Mouse (Mus musculus) Muller cell, postnatal 12 days (primary cell): Measurements from ENCODE around the gene Pi4ka.

Experiments
- DNase-seq: peaks from one replicate; pipeline ENCODE4 v3.0.0-alpha.2; 2015; ENCODE audit errors: inconsistent ontology term

Pi4ka gene

DNA sequence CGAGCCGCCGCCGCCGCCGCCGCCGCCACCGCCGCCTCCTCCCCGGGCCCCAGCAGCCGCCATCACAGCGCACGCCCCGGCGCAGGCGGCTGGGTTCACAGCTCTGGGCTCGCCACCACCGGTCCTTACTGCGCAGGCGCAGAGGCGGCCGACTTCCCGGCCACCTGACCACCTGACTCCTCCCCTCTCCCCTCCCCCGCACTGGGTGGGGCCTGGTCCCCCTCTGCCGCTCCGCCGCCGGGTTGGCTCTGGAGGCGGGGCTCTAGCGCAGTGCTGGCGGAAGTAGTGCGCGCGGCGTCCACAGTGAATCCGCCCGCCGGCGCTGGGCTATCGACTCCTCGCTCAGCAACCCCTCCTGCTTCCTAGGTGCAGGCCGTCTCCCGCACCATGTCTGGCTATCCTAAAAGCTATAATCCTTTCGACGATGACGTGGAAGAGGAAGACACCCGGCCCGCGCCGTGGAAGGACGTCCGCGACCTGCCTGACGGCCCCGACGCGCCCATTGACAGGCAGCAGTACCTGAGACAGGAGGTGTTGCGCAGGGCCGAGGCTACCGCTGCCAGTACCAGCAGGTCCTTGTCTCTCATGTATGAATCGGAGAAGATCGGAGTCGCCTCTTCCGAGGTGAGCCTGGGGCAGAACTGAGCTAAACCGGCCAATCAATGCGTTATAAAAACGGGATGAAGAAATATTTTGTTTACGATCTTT is at the start of gene Pi4ka, which contains the start of gene Snap29:
Gene Pi4ka (minus strand): TSS at position 579 of the 708 bp plus-strand sequence.
Gene Snap29 (plus strand): TSS at position 251 of the 708 bp plus-strand sequence.
- peak; percentile 100 for DNase-seq

DNA sequence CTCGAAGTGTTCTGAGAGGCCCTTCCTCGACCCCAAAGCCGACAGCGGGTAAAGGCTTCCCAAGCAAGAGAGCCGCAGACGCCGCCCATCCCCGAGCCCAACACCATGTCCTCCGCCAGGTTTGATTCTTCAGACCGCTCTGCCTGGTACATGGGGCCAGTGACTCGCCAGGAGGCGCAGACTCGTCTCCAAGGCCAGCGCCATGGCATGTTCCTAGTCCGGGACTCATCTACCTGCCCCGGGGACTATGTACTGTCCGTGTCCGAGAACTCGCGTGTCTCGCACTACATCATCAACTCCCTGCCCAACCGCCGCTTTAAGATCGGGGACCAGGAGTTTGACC is 46.2 kb upstream of the Pi4ka start:
- no peak for DNase-seq

DNA sequence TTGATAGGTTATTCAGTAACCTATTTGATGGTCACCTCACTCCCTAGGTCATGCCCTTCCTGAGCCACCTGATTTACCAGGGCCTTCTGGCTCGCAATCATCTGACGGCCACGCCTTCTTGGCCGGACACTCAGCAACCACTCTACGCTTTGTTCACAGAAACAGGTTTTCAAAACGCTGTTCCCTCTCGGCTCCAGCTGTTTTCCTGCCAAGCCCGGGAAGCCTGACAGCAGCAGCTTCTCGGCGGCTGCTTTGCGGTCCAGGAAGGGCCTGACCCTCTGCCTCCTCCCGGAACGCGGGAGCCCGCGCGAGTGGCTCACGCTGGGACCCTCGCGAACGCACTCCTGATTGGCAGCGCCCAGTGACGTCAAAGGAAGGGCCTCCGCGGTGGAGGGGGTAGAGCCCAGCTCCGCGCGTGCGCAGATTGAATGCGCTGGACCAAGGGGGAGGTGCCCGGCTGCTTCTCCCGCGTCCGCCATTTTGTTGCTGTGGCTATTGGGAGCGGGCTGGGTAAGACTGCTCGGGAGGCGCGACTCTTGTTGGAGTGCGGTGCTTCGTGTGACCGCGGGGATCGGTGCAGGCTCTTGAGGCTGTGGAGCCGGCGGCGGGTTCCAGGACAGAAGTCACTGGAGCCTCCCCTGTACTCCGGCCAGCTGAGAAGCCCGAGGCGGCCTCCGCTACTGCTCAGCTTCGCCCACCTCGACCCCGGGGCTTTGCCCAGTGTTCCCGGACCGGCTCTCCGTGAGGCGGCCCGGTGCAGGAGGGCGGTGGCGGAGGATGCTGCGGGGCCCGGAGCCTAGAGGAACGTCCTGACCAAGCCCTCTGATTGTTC is 45.6 kb upstream of the Pi4ka start, which contains the start of gene Crkl:
Gene Crkl (plus strand): TSS at position 447 of the 832 bp plus-strand sequence.
- DNase-seq: peak; percentile 99

DNA sequence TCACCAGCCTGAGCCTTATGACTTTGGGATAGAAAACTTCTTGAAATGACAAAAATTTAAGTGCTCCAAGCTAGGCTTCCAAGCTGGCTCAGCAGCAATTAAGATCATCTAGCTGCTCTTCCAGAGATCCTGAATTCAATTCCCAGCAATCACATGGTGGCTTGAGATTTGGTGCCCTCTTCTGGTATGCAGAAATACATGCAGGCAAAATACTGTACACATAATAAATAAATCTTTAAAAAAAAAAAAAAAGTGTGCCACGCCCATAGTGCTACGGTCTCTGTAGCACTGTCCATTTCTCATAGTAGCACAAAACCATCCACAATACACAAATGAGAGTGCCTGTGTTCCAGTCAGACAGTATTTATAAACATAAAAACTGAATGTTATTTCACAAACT is 26.5 kb upstream of the Pi4ka start:
- no peak for DNase-seq

DNA sequence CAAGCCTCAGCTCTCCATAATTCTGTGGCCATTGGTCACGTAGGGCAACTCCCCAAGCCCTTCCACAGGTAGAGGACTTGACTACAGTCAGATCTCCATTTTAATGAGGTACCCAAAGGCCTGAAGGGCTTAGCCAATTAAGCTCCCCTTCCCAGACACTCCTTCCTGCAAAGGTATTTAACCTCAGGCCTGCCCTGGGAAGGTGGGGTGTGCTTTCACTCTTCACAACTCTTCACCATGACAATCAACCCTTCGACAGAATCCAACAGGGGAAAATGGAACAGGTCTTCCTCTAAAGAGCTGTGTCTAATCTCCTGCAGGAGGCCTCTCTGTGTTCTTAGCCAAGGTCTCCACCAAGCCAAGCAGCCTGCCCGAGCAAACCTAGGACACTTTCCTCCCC is 16.9 kb upstream of the Pi4ka start:
- DNase-seq: no peak

DNA sequence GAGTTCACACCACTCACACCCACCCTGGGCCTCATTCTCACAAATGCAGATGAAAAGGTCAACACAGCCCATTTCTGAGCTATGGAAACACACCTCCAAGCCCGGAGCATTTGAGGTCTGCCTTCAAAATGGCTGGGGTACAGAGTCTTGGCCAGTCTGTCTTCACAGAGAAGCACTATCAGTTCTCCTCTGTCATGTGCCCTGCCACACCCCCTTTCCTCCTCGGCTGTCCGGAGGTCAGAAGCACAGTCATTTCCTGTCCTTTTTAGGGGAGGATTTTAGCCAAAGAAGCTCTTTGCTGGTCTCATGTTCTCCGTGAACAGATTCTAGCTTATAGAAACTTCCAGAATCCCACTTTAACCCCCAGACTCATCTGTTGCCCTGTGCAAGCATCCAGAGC is 4.1 kb upstream of the Pi4ka start:
- DNase-seq: no peak

DNA sequence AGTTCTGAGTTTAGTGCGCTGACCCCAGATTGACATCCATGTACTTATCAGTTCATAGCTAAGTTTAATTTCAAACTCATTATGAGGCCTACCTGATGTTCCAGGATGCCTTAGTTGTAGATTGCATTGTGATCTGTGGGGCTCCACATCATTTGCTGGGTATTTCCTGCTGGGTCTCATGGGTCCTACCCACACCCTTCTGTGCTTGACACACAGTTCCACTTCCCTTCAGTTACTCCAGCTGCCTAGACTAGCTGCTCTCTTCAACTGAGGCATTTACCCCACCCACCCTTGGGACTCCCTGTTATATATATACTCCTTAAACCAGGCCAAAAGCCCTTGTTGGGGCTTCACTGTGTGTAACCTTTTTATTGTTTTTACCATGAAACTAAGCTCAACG is 2.9 kb upstream of the Pi4ka start:
- no peak for DNase-seq

DNA sequence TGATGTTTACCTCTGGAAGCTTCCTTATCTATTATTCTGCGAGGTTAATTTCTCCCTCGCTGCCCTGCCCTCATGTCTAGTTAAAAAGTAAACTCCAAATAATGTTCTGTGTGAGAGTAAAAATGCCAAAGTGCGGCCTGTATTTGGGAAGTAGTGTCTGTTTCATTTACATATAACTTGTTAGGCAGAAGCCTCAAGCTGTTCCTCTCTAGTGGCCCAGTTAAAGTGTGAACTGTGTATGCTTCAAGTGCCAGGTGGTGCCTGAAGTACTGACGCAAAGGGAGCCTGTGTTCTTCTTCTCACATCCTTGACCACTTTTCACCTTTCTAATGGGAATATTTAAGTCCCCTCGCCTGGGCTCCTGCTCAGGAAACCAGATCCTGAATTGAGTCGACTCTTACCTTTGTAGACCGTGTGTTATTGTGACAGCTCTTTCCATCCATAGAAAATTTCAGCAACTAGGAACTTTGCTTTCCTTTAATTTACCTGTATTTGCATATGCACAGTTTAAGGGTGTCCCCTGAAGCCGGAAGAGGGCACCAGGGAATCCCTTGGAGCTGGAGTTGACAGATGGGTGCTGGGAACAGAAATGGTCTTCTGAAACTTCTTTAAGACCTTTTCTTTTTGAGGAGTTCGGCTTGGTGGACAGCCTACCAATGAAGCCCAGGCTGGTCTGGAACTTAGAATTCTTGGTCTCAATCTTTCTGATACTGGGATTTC is 558 bp upstream of the Pi4ka start:
- peak; percentile 26 for DNase-seq

DNA sequence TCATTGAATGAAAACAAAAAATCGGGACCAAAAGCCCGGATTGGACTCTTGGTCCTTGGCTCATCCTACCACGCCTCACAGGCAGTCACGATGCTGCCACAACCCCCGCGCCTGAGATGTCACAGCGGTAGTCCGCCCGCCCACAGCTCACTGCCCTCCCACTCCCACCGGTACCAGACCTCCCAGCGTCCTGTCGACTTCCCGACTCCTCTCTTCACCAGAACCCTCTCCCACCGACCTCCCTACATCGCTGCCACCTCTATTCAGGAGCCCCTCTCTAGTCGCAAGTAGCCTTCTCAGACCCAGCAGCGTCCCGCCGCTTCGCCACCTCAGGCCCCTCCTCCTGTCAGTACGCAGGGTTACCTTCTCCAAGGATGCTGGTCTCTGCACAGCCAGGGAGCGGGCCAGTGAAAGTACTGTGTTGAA is 830 bp downstream of the Pi4ka start:
- peak; percentile 86 for DNase-seq

DNA sequence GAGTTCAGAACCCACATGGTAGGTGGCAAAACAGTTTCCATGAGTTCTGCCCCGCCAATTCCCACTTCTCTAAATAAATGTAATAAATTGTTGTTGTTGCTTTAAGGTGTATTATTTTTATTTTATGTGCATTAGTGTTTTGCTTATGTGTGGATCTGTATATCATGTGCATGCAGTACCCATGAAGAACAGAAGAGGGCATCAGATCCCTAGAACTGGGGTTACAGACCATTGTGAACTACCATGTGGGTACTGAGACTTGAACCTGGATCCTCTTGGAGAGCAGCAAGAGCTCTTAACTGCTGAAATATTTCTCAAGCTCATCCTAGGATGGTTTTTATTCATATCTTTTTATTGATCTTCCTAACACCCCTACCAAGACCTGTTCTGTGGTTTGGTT is 3.3 kb downstream of the Pi4ka start:
- no peak for DNase-seq

DNA sequence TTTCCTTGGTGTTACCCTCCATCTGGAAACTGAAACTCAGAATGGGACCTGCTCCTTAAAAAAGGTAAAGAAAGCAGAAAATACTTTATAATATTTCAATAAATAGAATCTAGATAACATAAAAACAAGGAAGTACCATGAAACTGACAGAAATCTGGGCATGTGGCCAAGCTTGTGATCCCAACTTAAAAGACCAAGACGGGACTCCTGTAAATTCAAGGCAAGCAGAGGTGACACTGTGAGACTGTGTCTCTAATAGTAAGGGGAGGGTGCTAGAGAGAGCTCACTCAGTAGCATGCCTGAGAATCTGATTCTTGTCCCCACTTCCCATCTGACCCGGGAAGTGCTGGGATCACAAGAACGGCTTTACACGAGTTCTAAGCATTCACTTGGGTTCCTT is 13.3 kb downstream of the Pi4ka start:
- DNase-seq: no peak

DNA sequence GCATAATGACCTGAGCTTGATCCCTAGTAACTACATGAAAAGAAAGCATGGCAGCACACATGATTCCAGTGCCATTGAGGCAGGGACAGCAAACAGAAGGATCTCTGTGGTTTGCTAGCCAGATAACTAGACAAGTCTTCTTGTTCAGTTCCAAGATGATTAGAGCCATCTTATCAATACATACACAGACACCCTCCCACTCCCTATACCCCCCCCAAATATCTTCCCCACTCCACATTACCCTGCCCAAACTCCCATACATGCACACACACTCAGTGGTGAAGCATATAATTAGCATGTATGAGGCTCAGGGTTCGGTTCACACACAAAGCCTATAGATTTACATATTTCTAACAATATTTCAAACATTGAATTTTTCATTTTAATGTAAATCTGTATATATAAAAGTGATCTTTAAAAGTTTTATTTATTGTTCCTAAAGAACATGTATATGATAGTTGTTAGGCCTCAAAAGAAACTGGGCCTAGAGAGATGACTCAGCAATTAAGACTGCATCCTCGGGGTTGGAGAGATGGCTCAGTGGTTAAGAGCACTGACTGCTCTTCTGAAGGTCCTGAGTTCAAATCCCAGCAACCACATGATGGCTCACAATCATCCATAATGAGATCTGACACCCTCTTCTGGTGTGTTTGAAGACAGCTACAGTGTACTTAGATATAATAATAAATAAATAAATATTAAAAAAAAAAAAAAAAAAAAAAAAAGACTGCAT is 22.4 kb downstream of the Pi4ka start:
- no peak for DNase-seq

DNA sequence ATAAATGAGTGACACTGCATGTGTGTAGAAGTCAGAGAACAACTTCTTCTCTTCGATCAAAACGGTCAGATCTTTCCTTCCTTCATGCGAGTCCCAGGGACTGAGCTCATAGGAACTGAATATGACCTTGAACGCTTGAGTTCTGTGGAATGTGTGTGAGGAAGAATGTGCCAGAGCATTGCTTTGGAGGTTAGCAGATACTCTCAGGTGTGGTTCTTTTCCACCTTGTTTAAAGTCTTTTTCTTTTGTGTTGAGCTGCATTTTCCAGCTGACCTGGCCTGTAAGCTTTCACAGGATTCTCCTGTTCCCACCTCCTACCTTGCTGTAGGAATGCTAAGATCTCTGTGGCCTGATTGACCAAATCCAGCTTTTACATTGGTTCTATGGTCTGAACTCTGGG is 23.8 kb downstream of the Pi4ka start:
- DNase-seq: no peak

DNA sequence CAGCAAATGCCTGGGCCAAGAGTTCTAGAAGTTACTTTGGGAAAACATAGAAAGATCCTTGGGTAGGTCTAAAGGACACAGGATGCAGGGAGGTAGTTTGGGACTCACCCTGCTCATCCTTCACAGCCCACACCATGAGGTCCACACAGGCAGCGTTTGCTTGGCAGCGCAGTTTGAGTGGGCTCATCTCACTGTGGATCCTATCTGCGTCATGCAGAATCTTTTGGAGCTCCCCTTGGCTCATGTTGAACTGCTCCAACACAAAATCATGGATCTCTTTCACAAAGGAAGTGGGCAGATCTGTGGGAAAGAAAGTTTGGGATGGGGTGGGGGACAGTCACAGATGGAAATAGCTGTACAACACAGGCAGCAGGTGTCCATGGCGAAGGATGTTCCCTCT is 47.3 kb downstream of the Pi4ka start:
- DNase-seq: no peak

DNA sequence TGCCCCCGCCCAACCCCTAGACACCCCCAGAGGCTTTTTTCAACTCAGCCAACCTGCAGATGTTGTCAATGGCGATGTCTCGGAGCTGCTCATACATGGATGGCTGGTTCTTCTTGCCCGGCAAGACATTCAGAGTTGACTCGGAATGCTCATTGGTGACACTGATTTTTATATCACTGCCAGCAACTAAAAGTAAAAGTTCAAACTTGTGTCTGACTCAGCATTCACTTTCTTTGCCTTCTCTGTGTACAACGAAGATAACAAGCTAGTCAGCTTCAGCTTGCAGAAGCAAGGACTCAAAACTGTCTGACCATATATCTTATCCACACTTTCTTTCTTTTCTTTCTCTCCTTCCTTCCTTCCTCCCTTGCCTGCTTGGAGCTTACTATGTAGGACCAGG is 50.1 kb downstream of the Pi4ka start:
- no peak for DNase-seq

DNA sequence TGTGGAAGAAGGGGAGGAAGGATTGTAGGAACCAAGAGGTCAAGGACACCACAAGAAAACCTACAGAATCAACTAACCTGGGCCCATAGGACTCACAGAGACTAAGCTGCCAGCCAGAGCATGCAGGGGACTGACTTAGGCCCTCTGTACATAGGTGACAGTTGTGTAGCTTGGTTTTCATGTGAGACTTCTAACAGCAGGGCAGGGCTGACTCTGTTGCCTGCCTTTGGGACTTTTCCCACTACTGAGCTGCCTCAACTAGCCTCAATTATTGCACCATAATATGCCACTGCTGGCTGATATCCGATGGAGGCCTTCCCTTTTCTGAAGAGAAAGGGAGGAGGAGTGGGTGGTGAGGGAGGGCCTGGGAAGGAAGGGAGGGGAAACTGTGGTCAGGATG is 59.3 kb downstream of the Pi4ka start:
- no peak for DNase-seq

DNA sequence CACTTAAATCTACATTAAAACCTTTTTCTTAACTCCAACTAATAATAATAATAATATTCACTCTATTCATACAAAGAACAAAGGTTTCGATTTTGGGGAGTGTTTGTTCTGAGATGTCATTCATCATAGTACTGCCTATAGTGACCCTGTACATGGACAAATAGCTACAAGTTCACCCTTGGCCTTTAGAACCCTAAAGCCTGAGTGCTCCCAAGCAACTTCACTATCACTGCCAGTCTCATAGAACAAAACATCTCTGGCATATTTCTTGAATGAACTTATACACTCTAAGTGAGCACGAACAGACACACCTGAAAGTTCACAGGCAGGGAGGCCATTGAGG is 60.3 kb downstream of the Pi4ka start:
- no peak for DNase-seq

DNA sequence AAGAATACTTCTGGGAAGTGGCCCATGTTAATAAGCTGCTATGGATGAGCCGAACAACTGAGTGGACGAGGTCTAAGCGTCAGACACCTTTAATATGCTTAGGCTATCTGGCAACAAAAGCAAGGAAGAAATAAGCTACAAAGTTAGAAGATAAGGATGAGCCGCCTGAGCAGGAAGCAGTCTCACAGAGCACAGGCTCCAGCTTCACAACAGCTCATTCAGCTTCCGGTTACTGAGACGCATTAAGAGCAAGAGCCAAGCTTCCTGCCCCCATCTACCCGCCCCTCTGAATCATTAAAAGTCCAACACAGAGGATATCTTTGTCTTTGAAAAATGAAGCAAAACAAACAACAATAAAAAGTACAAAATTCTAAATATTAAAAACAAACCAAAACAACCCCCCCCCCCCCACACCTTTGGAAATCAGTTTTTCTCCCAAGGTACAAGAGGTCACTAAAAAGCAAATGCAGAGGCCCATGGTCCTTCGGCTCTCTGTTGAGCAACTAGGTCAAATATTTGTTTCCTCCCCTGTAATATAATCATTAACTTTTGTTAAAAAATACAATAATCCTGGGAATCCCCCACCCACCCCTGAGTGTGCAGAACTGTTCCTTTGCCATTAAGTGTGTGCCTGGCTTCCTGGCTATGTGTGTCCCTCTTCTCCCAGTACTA is 60.8 kb downstream of the Pi4ka start:
- DNase-seq: no peak

DNA sequence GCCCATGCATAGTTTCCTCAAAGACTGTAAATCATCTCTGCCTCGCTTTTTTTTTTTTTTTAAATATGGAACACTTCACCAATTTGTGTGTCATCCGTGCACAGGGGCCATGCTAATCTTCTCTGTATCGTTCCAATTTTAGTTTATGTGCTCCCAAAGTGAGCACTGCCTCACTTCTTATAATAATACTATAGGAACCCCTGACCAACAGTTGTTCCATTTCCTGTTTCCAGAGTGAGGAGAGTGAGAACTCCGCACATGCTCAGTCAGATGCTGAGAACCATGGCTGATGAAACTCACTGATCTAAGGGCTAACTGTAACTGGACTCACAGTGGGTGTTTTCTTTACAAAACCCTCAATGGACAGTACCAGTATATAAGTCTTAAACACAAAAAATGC is 64.3 kb downstream of the Pi4ka start:
- no peak for DNase-seq

DNA sequence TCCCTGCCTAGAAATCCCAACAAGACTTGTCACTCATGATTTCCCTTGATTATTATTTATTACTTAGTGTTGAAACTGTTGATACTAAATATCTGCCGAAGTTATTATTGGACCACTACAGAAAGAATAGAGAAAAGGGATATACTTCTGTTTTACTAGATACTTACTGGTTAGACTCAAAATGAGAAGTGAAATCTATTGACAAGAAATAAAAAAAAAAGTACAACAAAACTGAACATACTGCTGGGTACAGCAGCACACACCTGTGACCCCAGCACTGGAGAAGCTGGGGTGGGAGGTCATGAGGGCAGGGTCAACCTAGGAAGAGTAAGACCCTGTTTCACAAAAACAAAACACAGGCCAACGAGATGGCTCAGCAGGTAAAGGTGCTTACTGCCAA is 65.4 kb downstream of the Pi4ka start:
- DNase-seq: no peak

DNA sequence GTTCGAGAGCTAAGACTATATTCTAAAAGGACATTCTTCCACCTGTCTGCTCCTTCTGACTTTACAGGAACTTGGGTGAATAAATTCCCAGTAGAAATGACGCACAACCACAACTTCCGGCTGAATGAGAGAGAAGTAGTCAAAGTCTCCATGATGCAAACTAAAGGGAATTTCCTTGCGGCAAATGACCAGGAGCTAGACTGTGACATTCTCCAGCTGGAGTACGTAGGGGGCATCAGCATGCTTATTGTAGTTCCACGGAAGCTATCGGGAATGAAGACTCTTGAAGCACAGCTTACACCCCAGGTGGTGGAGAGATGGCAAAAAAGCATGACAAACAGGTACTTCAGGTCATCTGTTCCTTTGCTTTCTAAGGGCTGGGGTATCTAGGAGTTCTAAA is 66.4 kb downstream of the Pi4ka start:
- no peak for DNase-seq
